Mouse (Mus musculus) brain, adult 2 months (tissue): ENCODE results near the gene Dazl.

Source experiments
- DNase-seq: peaks from one replicate; pipeline ENCODE4 v3.0.0; 2011; ENCODE audit warnings: low read depth, low spot score

The Dazl gene

DNA sequence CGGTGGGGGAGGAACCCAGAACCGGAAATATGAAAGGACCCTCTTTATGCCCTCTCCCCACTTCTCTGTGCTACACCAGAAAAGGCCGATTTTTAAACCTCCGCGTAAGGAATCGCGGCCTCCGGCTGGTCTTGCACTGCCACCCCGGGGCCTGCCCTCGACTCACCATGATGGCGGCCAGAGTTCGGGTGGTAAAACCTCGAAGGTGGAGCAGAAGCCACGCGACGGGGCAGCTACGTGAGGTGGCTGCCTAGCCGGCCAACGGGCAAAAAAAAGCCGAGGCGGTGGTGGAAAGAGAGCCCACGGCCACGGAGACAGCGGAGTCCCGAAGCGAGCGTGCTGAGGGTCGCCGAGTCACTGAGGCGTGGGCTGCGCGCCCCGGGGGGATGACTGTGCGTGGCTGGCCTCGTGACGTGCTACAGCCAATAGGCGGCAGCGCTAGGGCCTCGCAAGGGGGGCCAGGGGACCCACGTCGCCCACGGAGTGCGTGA lies at the start of gene Dazl:
Dazl (minus strand) TSS at position 396 of the 491 bp plus-strand sequence.
- DNase-seq = no peak

DNA sequence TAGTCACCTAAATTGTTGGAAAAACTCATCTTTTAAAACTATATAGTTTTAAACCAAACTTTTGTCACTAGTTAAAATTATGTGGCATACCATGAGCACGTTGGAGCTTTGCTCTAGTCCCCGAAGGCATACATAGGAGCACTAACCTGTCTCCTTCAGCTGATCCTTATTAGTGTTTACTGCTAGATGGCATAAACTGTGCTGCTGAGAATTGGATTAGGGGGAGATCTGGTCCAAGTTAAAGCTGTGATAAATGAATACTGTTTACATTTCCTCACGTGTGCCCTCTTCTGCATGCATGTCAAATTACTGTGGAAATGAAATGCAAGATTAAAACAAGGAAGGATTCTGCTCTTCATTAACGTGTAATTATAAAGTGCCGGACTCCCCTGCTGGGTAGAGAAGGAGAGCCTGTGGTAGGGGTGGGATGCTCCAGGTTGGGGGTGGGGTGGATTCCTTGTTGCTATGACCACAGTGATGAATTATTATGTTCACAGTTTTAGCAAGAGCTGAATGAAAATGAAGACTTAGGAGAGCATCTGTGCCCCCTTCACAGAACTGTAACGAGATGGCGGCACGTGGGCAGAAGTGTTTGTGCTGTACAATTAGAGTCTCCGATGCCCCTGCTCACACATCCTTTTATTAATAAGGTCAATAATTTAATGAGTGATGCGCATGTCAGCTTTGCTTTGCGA lies 48.6 kb upstream of the Dazl start:
- DNase-seq = no peak

- DNase-seq = peak; percentile 52
Measured at GRCm38 (mm10) chr17:50338901-50339300, 45.5 kb upstream of the Dazl start.

GRCm38 (mm10) chr17:50335776-50336175 lies 42.3 kb upstream of the Dazl start:
- DNase-seq = peak; percentile 41

- DNase-seq = no peak
Measured at GRCm38 (mm10) chr17:50334694-50335093, 41.3 kb upstream of the Dazl start.

DNA sequence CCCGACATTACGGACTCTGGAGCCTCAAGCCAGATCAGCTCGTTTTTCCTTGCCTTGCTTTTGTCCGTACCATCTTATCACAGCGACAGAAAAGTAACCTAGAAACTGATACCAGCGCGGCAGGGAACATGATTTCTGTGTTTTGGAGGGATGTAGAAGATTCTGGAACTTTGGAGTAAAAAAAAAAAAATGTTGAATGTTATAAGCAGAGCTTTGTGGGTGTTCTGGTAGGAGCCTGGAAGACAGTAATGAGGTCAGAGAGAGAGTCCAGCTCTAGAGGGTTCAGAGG lies 38.5 kb upstream of the Dazl start:
- no peak for DNase-seq

DNA sequence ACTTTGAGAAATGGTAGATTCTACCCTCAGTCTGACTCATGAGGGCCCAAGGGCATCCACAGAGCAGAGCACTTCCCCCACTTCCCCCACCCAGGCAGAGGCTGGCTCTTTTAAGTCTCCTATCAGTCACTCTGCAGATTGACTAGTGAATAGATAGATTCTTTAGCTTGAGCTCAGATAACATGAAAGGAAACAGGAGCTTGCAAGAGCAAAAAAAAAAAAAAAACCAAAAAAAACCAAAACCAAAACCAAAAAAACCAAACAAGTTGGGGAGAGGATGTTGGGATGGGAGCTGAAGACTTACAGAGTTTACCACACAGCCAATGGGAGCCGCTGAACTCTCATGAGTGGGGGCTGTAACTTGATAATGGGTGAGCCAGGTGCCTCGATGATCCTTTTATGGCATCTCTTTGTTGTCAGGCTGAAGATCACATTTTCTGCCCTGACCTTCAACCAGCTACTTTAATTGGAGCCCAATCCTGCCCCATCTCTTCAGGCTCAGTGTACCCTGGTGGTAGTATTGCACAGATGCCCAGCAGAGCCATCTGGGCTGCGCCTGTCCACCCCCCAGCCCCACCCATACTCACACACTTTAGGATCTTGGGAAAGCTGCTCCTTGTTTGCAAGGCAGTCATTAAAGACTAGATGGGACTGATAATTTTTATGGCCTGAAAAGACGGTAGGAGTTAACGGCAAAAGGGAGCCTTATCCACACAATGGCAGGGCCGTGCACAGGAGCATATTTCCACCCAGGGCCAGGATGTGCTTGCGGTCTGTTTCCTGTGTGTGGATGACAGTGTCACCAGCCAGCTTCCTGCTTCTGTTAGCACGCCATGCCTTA lies 38.0 kb upstream of the Dazl start:
- DNase-seq = no peak

DNA sequence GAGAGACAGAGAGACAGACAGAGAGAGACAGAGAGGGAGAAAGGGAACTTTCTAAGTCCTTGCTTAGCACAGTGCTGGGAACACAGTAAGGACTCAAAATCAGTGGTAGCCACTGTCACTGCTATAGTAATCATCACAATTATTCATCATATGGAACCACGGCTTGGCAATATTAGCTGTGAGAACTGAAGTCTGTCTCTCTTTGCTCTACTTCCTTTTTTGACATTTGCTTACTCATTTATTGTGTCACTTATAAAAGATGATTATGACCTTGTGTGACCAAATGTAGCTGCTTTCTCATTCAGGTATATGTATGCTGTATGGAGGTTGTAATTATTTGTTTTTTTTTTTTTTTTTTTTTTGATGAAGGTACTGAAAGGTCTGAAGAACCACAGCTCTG lies 36.8 kb upstream of the Dazl start:
- no peak for DNase-seq

GRCm38 (mm10) chr17:50324658-50325057 lies 31.2 kb upstream of the Dazl start:
- no peak for DNase-seq

- no peak for DNase-seq
Measured at GRCm38 (mm10) chr17:50318810-50319209, 25.4 kb upstream of the Dazl start.

- peak; percentile 47 for DNase-seq
Measured at GRCm38 (mm10) chr17:50316216-50317150, 23.0 kb upstream of the Dazl start.

DNA sequence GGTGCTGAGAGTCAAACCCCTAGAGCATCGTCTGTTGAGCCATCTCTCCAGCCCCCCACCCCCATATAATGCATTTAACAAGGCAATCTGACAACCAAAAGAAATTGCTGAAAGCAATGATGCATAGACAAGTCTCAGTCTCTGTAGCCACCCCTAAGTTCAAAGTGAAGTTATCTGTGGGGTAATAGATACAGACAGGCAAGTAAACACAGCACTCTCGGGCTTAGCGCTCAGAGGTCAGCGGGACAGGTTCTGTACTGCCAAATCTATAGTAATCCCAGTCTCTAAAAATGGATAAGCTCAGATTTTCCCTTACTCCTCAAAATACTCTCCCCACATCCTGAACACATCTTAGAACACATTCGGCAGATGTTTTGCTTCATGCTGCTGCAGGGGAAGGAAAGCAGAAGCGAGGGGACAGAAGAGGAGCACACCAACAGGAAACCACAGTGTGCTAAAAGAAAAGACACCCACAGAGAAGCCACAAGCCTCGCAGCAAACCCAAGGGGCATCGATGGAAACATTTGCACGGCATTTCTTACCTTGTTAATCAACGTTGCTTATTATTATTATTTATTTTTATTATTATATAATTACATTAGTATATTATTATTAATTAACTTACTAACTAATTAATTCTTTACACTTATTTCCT lies 16.8 kb upstream of the Dazl start:
- no peak for DNase-seq

GRCm38 (mm10) chr17:50309512-50310072 lies 16.2 kb upstream of the Dazl start:
- DNase-seq = peak; percentile 68

GRCm38 (mm10) chr17:50308880-50309279 lies 15.4 kb upstream of the Dazl start:
- no peak for DNase-seq

- no peak for DNase-seq
Measured at GRCm38 (mm10) chr17:50308059-50308647, 14.7 kb upstream of the Dazl start.

GRCm38 (mm10) chr17:50302867-50303266 lies 9.4 kb upstream of the Dazl start:
- DNase-seq = no peak

- DNase-seq = no peak
Measured at GRCm38 (mm10) chr17:50300171-50300841, 6.9 kb upstream of the Dazl start.

DNA sequence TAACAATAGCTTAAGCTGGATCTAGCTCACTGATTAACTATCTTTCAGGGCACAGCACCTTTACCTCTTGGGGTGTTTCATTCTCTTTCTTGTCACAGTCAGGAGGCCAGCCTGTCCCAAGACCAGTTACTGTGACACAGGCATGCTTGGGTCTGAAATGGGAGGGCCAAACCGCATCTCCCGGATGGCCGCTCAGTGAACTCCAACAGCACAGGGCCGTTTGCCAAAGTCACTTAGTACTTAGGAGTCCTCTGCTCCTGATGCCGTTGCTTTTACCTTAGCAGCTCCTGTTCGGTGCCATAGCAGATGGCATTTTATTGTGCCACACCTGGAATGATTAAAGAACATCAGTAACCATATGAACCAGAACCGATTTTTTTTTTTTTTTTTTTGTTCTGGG lies 5.4 kb upstream of the Dazl start:
- no peak for DNase-seq

- peak; percentile 59 for DNase-seq
Measured at GRCm38 (mm10) chr17:50294726-50295125, 1.3 kb upstream of the Dazl start.

- DNase-seq = peak; percentile 95
Measured at GRCm38 (mm10) chr17:50292661-50293171, 720 bp downstream of the Dazl start.
